In genomic region chr6:51265329-51265728, GRCm38 (mm10) we compare ENCODE assay signal across 16 mouse cellular contexts.
"Had no signal": no experiment of that assay in that cellular context is flagged by ENCODE, and none has a peak within 500 bp of the region (broad histone marks: within the 10 kb centered on the region; RNA-seq: fewer than 3 reads in every experiment).

No protein-coding gene starts in this region.

- H3K9me3 ChIP-seq: intestine, embryonic 15.5 days; limb, embryonic 10.5 days; liver, embryonic 15.5 days; midbrain, embryonic 10.5 days; midbrain, embryonic 15.5 days had no signal

- H3K9ac ChIP-seq: intestine, embryonic 15.5 days; liver, embryonic 15.5 days; midbrain, embryonic 15.5 days; neural tube, embryonic 13.5 days had no signal

- ATAC-seq: intestine, embryonic 15.5 days; lung, postnatal 0 days; midbrain, embryonic 15.5 days had no signal

- H3K27me3 ChIP-seq: intestine, embryonic 15.5 days; liver, embryonic 15.5 days had no signal

- H3K27ac ChIP-seq: intestine, embryonic 15.5 days; layer of hippocampus, adult 2 months; limb, embryonic 10.5 days; liver, embryonic 15.5 days; midbrain, embryonic 10.5 days; midbrain, embryonic 15.5 days; neural tube, embryonic 13.5 days had no signal

- H3K4me2 ChIP-seq: intestine, embryonic 15.5 days; liver, embryonic 11.5 days; liver, embryonic 15.5 days; midbrain, embryonic 15.5 days; neural tube, embryonic 13.5 days had no signal

- H3K36me3 ChIP-seq: intestine, embryonic 15.5 days; limb, embryonic 10.5 days; liver, embryonic 15.5 days; midbrain, embryonic 10.5 days; midbrain, embryonic 15.5 days; neural tube, embryonic 13.5 days had no signal

- H3K4me3 ChIP-seq: intestine, embryonic 15.5 days; layer of hippocampus, adult 2 months; limb, embryonic 10.5 days; liver, embryonic 15.5 days; midbrain, embryonic 10.5 days; midbrain, embryonic 15.5 days; neural tube, embryonic 13.5 days had no signal

- DNase-seq: kidney, adult 18-20 months; kidney, postnatal 10 days; kidney, postnatal 4 days; lung, adult 2 months; lung, postnatal 4 days; retina, postnatal 1 day; thymus, postnatal 14 days had no signal
